Mouse (Mus musculus) small intestine, adult 2 months (tissue): ENCODE data around the gene Ralgapa2.

Experiments
- CTCF ChIP-seq: fragments of 200-500 bp; IDR thresholded peaks from 2 replicates; pipeline ENCODE4 v1.5.1; 2012; ENCODE audit warnings: low read depth, mild to moderate bottlenecking, control low read depth, inconsistent platforms, low read length, moderate library complexity, mixed read lengths; ENCODE audit not compliant: insufficient replicate concordance, insufficient read length; ENCODE audit errors: extremely low read depth
- POLR2A ChIP-seq: fragments of 200-500 bp; IDR thresholded peaks from 2 replicates; pipeline ENCODE4 v1.6.1; 2012; ENCODE audit warnings: low read depth, mild to moderate bottlenecking, control low read depth, inconsistent platforms, low read length, moderate library complexity

- TF ChIP-seq CTCF (no peak), POLR2A (no peak)
These were observed 54.6 kb downstream of the Ralgapa2 start for GRCm38 (mm10) chr2:146457494-146457893.
